Mouse (Mus musculus): ENCODE data around the gene H2al1d. TPM values are rescaled to one million over a fixed set of nuclear protein-coding genes. Genes with fewer than 3 reads are reported as not detected.
"Not testable (repeated sequence)": the region's sequence is repeated elsewhere in the genome, so short reads cannot be mapped to it uniquely, and the experiment has no call there.

H2al1d gene
- polyA plus RNA-seq, 1 experiment from 2014 or later, result not detected

- H3K36me3 ChIP-seq; H3K4me1 ChIP-seq; H3K9me3 ChIP-seq (replicated peaks); H3K27ac ChIP-seq (replicated peaks); DNase-seq (ENCODE audit: low spot score); H3K27me3 ChIP-seq (ENCODE audit: low read depth, poor library complexity, severe bottlenecking); H3K4me3 ChIP-seq: not testable (repeated sequence)
- WGBS, result no CpG with 5 or more reads among the region's 6 CpGs
Observed at GRCm38 (mm10) chrX:11314858-11315257, 6.2 kb downstream of the H2al1d start, which contains the start of gene H2al1f. Gene H2al1f (plus strand): TSS chrX:11315158.

- H3K36me3 ChIP-seq; H3K4me3 ChIP-seq; DNase-seq (ENCODE audit: low spot score); H3K27me3 ChIP-seq (ENCODE audit: low read depth, poor library complexity, severe bottlenecking); H3K4me1 ChIP-seq; H3K27ac ChIP-seq (replicated peaks); H3K9me3 ChIP-seq (replicated peaks): not testable (repeated sequence)
- no CpG with 5 or more reads among the region's 3 CpGs for WGBS
Observed at GRCm38 (mm10) chrX:11317956-11318355, 9.3 kb downstream of the H2al1d start, which contains the start of gene H2al1g. Gene H2al1g (plus strand): TSS chrX:11318256.

- not testable (repeated sequence) for H3K27ac ChIP-seq (replicated peaks); H3K27me3 ChIP-seq (ENCODE audit: low read depth, poor library complexity, severe bottlenecking); H3K36me3 ChIP-seq; H3K4me1 ChIP-seq; DNase-seq (ENCODE audit: low spot score); H3K9me3 ChIP-seq (replicated peaks); H3K4me3 ChIP-seq
- WGBS, result no CpG with 5 or more reads among the region's 6 CpGs
Observed at GRCm38 (mm10) chrX:11321192-11321591, 12.6 kb downstream of the H2al1d start, which contains the start of gene H2al1h. Gene H2al1h (plus strand): TSS chrX:11321492.

- not testable (repeated sequence) for H3K4me1 ChIP-seq; H3K36me3 ChIP-seq; DNase-seq (ENCODE audit: low spot score); H3K9me3 ChIP-seq (replicated peaks); H3K4me3 ChIP-seq; H3K27ac ChIP-seq (replicated peaks)
- WGBS, result 83% methylated on average over 2 of the region's 5 CpGs
- H3K27me3 ChIP-seq (ENCODE audit: low read depth, poor library complexity, severe bottlenecking), result peaks cover 14% of the 10 kb centered on the region
Observed at GRCm38 (mm10) chrX:11324359-11324758, 15.7 kb downstream of the H2al1d start, which contains the start of gene H2al1i. Gene H2al1i (plus strand): TSS chrX:11324659.

GRCm38 (mm10) chrX:11327522-11327921, 18.9 kb downstream of the H2al1d start, which contains the start of gene H2al1j:
Gene H2al1j (plus strand): TSS chrX:11327822.
- H3K4me3 ChIP-seq; H3K9me3 ChIP-seq (replicated peaks); H3K4me1 ChIP-seq; H3K27ac ChIP-seq (replicated peaks); H3K36me3 ChIP-seq; DNase-seq (ENCODE audit: low spot score): not testable (repeated sequence)
- 88% methylated on average over 2 of the region's 2 CpGs for WGBS
- H3K27me3 ChIP-seq (ENCODE audit: low read depth, poor library complexity, severe bottlenecking), result peaks cover 45% of the 10 kb centered on the region

GRCm38 (mm10) chrX:11345762-11346161, 37.1 kb downstream of the H2al1d start:
- H3K36me3 ChIP-seq, result no peaks in the 10 kb centered on the region
- 73% methylated on average over 9 of the region's 9 CpGs for WGBS
- no peaks in the 10 kb centered on the region for H3K4me1 ChIP-seq
- H3K27ac ChIP-seq (replicated peaks), result no peak overlapping the region
- no peak overlapping the region for H3K4me3 ChIP-seq
- H3K9me3 ChIP-seq (replicated peaks), result no peaks in the 10 kb centered on the region
- no peak for DNase-seq (ENCODE audit: low spot score)
- H3K27me3 ChIP-seq (ENCODE audit: low read depth, poor library complexity, severe bottlenecking), result peaks cover 62% of the 10 kb centered on the region

GRCm38 (mm10) chrX:11346756-11347155, 38.1 kb downstream of the H2al1d start:
- no peak for DNase-seq (ENCODE audit: low spot score)
- WGBS, result 92% methylated on average over 3 of the region's 3 CpGs

More at GRCm38 (mm10) chrX:11346756-11347155, 38.1 kb downstream of the H2al1d start:
- H3K4me1 ChIP-seq, result no peaks in the 10 kb centered on the region
- H3K27me3 ChIP-seq (ENCODE audit: low read depth, poor library complexity, severe bottlenecking), result peaks cover 61% of the 10 kb centered on the region
- H3K4me3 ChIP-seq, result no peak overlapping the region
- H3K27ac ChIP-seq (replicated peaks), result no peak overlapping the region
- no peaks in the 10 kb centered on the region for H3K36me3 ChIP-seq
- no peaks in the 10 kb centered on the region for H3K9me3 ChIP-seq (replicated peaks)

Other genes with a start within 250 kb of the H2al1d start
- not detected in 2 replicates for gene H2al1a, start 9.6 kb upstream of the H2al1d start, polyA plus RNA-seq (2016; fragmentation: Nextera tagmentation; extraction: Ambion mirVana)
- not detected in 2 replicates for gene H2al1b, start 6.4 kb upstream of the H2al1d start, polyA plus RNA-seq (2016; fragmentation: Nextera tagmentation; extraction: Ambion mirVana)
- gene H2al1c, start 3.2 kb upstream of the H2al1d start, polyA plus RNA-seq (2016; fragmentation: Nextera tagmentation; extraction: Ambion mirVana), result not detected in 2 replicates
- 0.41 TPM in 1 of 2 replicates, not detected in the other for gene H2al1e, start 3.1 kb downstream of the H2al1d start, polyA plus RNA-seq (2016; fragmentation: Nextera tagmentation; extraction: Ambion mirVana)
- not detected in 2 replicates for gene H2al1f, start 6.3 kb downstream of the H2al1d start, polyA plus RNA-seq (2016; fragmentation: Nextera tagmentation; extraction: Ambion mirVana)
- not detected in 2 replicates for gene H2al1g, start 9.4 kb downstream of the H2al1d start, polyA plus RNA-seq (2016; fragmentation: Nextera tagmentation; extraction: Ambion mirVana)
- not detected in 2 replicates for gene H2al1h, start 12.7 kb downstream of the H2al1d start, polyA plus RNA-seq (2016; fragmentation: Nextera tagmentation; extraction: Ambion mirVana)
- not detected in 2 replicates for gene H2al1i, start 15.8 kb downstream of the H2al1d start, polyA plus RNA-seq (2016; fragmentation: Nextera tagmentation; extraction: Ambion mirVana)
- not detected in 2 replicates for gene H2al1j, start 19.0 kb downstream of the H2al1d start, polyA plus RNA-seq (2016; fragmentation: Nextera tagmentation; extraction: Ambion mirVana)